Mouse (Mus musculus) E14TG2a.4 (cell line): Measurements from ENCODE around the gene Ddx31.

Experiments used
- H3K27me3 ChIP-seq: 2 replicates; pipeline ENCODE4 v1.6.1; 2014; ENCODE audit warnings: low read length, control low read depth; ENCODE audit not compliant: insufficient read depth
- H3K36me3 ChIP-seq: 2 replicates; pipeline ENCODE4 v1.6.1; 2014; ENCODE audit warnings: low read length, control low read depth; ENCODE audit not compliant: insufficient read depth
- H3K4me1 ChIP-seq: replicated peaks from 2 replicates; pipeline ENCODE4 v1.6.1; 2014; ENCODE audit warnings: low read depth, low read length, control low read depth
- H3K4me3 ChIP-seq: replicated peaks from 2 replicates; pipeline ENCODE4 v1.5.1; 2014; ENCODE audit warnings: mild to moderate bottlenecking, low read length
- H3K9me3 ChIP-seq: 2 replicates; pipeline ENCODE4 v1.6.1; 2014; ENCODE audit warnings: low read length, control low read depth
- CTCF ChIP-seq: conservative IDR thresholded peaks from 2 replicates; pipeline ENCODE4 v1.5.1; 2014; ENCODE audit warnings: low read length
- NANOG ChIP-seq: IDR thresholded peaks from 2 replicates; pipeline ENCODE4 v1.6.1; 2014; ENCODE audit warnings: borderline replicate concordance, low read length, mixed read lengths
- POU5F1 ChIP-seq: IDR thresholded peaks from 2 replicates; pipeline ENCODE4 v1.6.1; 2014; ENCODE audit warnings: low read length, borderline replicate concordance

The Ddx31 gene

DNA sequence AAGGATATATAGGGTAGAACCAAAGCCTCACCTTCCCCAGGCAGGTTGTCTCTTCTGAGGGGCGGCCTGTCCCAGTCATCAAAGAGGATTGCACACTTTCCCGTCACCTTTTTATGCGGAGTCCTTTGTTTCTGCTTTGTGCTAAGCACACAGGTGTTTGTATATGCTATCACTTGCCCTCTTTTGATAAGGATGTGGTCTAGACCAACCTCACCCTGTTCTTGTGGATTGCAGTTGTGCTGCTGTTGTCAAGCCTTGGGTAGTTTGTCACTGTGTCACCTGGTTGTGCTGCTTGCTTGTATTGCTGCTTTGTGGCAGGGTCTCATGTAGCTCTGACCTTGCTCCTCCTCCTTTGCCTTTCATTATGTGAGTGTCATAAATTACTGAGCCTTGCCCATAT, 12.4 kb downstream of the Ddx31 start:
- TF ChIP-seq POU5F1 = no peak
- TF ChIP-seq CTCF = no peak
- no peak for TF ChIP-seq NANOG

DNA sequence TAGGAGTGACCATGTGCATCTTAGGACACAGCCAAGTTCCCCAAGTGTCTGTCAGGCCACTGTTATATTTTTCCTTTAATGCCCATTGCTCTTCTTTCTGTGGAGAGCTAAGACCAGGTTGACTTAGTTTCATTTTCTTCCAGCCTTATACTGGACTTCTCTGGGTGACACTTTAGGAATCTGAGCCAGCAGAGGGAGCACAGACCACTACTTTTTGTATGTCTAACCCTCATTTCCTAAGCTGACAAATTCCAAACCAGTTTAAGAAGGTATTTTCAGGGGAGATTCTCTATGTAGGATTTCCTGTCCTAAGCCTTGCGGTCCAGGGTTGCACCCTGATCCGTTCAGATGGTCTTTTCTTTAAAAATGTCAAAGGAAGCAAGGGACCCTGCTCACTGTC, 15.6 kb downstream of the Ddx31 start:
- TF ChIP-seq CTCF = no peak
- TF ChIP-seq POU5F1 = no peak
- no peak for TF ChIP-seq NANOG
- H3K9me3 ChIP-seq = no peaks in the 10 kb centered on the region
- peaks cover 94% of the 10 kb centered on the region for H3K36me3 ChIP-seq
- H3K27me3 ChIP-seq = no peaks in the 10 kb centered on the region
- no peak overlapping the region for H3K4me3 ChIP-seq
- H3K4me1 ChIP-seq = no peaks in the 10 kb centered on the region

More for the DNA sequence above, 12.4 kb downstream of the Ddx31 start:
- H3K4me3 ChIP-seq = no peak overlapping the region
- H3K27me3 ChIP-seq = no peaks in the 10 kb centered on the region
- H3K4me1 ChIP-seq = no peaks in the 10 kb centered on the region
- H3K36me3 ChIP-seq = peaks cover 93% of the 10 kb centered on the region
- H3K9me3 ChIP-seq = no peaks in the 10 kb centered on the region

DNA sequence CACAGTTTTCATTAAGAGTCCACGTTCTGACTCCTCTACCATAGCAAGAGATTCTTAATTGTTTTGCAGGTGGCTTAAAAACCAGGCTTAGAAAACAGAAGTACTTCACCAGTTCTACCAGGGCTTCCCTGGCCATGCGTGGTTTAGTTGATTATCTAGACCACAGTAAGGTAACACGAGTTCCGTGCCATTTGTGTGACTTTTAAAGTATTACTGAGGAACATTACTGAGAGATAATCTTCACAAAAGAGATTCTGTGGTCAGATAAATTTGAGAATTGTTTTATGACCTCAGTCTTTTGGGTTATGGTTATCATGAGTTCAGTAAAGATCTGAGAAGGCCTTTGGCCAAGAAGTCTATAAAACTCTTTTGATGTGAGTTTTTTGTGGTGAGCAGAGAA, 19.1 kb downstream of the Ddx31 start:
- Histone ChIP-seq H3K27me3 (no peaks in the 10 kb centered on the region), H3K4me1 (no peaks in the 10 kb centered on the region), H3K9me3 (no peaks in the 10 kb centered on the region), H3K36me3 (peaks cover 99% of the 10 kb centered on the region), H3K4me3 (no peak overlapping the region)
- no peak for TF ChIP-seq CTCF
- TF ChIP-seq POU5F1 = no peak
- TF ChIP-seq NANOG = no peak

DNA sequence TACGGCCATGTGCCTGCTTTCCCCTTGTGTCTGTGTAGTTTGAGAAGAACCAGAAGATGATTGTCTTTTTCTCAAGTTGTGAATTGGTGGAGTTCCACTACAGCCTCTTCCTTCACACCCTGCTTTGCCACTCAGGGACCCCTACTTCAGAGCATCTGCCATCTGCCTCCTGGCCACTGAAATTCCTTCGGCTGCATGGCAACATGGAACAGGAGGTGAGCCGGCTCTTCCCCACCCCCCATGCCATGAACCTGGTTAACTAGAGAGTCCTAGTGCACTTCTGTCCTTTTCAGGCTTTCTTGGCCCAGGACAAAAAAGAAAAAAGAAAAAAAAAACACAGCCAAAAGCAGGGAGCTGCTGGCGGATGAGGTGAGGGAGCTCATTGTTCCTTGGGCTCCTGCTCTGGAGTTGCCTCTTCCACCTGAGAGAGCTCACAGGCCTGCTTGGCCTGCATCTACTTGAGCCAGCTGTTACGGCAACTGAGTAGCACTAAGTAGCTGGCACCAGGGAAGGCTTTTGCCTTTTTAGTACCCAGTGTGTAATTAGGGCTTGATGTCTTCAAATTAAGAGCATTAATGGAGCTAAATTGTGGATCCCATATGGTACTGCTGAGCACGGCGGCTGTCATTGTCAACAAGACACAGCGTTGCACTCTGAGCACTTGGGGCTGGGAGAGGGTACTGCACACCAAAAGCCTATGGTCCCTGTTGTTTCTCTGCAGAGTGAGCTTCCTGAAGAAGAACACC, 20.6 kb downstream of the Ddx31 start:
- TF ChIP-seq CTCF (no peak), NANOG (no peak), POU5F1 (no peak)
- Histone ChIP-seq H3K36me3 (peaks cover 100% of the 10 kb centered on the region), H3K9me3 (no peaks in the 10 kb centered on the region), H3K4me1 (no peaks in the 10 kb centered on the region), H3K27me3 (no peaks in the 10 kb centered on the region), H3K4me3 (no peak overlapping the region)

DNA sequence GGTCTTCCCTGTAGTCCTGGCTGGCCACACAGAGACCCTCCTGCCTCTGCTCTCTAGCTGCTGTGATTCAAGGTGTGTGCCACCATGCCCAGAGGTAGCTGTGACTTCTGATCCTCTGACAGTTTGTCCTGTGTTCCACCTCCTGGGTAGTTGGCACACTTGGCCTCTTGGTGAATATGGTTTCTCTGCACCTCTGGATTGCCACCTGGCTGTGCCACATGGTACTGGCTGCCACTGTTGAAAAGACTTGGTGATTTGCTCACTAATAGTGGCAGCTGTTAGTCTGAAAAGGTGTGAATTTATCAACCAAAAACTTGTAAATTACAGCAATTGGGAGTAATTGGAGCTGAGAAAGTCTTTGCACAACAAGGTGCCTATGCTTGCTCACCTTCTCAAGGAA, 23.7 kb downstream of the Ddx31 start:
- no peaks in the 10 kb centered on the region for H3K27me3 ChIP-seq
- H3K4me3 ChIP-seq = no peak overlapping the region
- no peaks in the 10 kb centered on the region for H3K9me3 ChIP-seq
- H3K4me1 ChIP-seq = no peaks in the 10 kb centered on the region
- peaks cover 100% of the 10 kb centered on the region for H3K36me3 ChIP-seq
- TF ChIP-seq POU5F1 (no peak), CTCF (no peak), NANOG (no peak)

DNA sequence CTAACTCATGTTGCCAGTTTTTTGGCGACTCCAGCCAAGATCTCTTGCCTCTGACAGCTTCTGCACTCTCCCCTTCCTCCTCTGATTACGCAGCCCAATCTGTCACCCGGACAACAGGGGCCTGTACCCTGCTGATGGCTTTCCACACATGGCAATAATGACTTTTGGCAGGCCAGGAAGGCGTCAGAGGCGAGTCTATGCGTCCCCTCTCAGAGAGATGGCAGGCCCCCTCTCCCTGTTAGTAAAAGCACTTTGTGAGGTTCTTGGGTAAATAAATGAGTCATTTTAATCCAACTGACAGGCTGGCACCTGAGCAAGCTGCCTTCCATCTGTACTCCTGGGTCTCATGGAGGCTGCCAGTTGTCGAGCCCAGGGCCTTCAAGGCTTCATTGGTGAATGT, 27.3 kb downstream of the Ddx31 start:
- Histone ChIP-seq H3K4me3 (no peak overlapping the region), H3K36me3 (peaks cover 91% of the 10 kb centered on the region), H3K9me3 (no peaks in the 10 kb centered on the region), H3K4me1 (no peaks in the 10 kb centered on the region), H3K27me3 (no peaks in the 10 kb centered on the region)
- TF ChIP-seq POU5F1 (no peak), NANOG (no peak), CTCF (no peak)

DNA sequence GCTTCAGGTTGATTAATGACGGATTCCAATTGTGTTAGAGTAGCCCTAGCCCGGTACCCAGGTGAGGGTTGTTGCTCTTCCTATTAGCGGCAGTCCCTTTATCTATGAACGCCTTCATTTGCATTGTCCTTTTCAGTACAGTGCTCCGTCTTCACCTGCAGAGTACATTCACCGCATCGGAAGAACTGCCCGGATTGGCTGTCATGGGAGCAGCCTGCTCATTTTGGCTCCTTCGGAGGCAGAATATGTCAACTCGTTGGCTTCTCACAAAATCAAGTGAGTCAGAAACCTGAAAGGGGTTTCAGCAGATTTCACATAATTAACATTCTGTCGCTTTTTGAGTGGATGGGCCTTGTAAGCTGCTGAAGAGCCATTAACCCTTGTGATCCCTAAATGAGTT, 35.3 kb downstream of the Ddx31 start:
- H3K27me3 ChIP-seq = no peaks in the 10 kb centered on the region
- H3K36me3 ChIP-seq = peaks cover 91% of the 10 kb centered on the region
- no peak overlapping the region for H3K4me3 ChIP-seq
- no peaks in the 10 kb centered on the region for H3K4me1 ChIP-seq
- H3K9me3 ChIP-seq = no peaks in the 10 kb centered on the region
- no peak for TF ChIP-seq NANOG
- no peak for TF ChIP-seq CTCF
- no peak for TF ChIP-seq POU5F1

DNA sequence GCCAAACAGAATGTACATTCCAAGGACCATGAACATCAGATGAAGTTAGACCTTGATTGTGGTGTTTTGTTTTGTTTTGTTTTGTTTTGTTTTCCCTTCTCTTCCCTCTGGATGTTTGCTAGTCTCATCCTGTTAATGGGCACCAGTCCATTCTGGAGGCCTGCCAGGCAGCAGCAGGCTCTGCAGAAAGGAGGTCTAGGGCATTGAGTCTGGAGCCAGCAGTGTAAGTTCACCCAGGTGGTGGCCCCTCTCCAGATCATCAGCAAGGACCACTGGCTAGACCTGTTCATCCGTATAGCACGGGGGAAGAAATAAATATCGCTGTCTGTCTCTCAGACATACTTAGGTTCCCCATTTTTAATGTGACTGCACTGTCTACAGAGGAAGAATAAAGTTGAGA, 41.1 kb downstream of the Ddx31 start:
- TF ChIP-seq CTCF (no peak), NANOG (no peak), POU5F1 (no peak)

DNA sequence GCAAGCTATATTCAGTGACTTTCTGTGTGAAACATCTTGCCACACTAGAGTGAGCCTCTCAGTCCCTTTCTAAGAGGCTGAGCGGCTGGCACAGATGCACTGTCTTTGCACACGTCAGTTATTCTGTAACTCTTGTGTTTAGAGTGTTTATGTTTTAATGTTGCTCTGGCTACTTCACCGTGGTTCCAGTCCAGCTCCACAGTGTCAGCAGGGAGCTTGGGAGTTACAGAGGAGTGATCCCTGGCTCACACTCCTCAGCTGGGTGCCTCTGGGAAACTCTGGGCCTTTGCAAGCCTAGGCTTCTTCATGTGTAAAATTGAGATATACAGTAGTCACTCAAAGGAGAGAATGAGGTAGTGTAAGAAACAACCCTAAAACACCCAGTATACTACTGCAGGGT, 41.8 kb downstream of the Ddx31 start:
- H3K4me1 ChIP-seq = no peaks in the 10 kb centered on the region
- H3K36me3 ChIP-seq = peaks cover 91% of the 10 kb centered on the region
- no peak overlapping the region for H3K4me3 ChIP-seq
- no peak for TF ChIP-seq POU5F1
- no peak for TF ChIP-seq CTCF
- no peak for TF ChIP-seq NANOG
- H3K9me3 ChIP-seq = no peaks in the 10 kb centered on the region
- no peaks in the 10 kb centered on the region for H3K27me3 ChIP-seq

More for the DNA sequence above, 41.1 kb downstream of the Ddx31 start:
- Histone ChIP-seq H3K9me3 (no peaks in the 10 kb centered on the region), H3K36me3 (peaks cover 91% of the 10 kb centered on the region), H3K4me1 (no peaks in the 10 kb centered on the region), H3K27me3 (no peaks in the 10 kb centered on the region), H3K4me3 (no peak overlapping the region)
